Mouse (Mus musculus): Measurements from ENCODE around the gene Rtn4ip1. TPM values are rescaled to one million over a fixed set of nuclear protein-coding genes. Genes with fewer than 3 reads are reported as not detected.
A peak's percentile ranks its signal among the peaks of the same experiment; 100 is the strongest.

Rtn4ip1 gene
- polyA plus RNA-seq, 1 experiment: 27.4 TPM

DNA sequence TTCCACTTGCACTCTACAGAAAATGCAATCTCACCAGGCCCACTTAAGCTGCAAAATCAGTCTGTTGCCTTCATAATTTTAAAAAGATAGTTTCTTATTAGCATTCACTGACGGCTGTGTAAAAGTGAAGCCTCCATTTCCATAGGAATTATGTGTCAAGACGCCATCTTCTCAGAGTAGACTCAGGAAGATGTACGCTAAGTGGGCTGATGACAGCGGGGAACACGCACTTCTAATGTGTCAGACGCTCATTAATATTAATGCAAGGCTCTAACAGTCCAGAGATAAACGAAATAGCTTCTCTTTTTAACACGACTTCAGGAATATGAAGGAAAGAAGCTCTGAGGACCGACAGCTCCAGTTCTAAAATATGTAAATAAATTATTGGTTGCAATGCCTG is 13.9 kb upstream of the Rtn4ip1 start:
- TF ChIP-seq CTCF (IDR thresholded peaks at IDR 0.05; ENCODE audit: low read depth, low read length): no peak
- no peak for TF ChIP-seq POLR2A (IDR thresholded peaks at IDR 0.05; ENCODE audit: insufficient read depth, low read length)
- TF ChIP-seq EP300 (IDR thresholded peaks at IDR 0.05; ENCODE audit: insufficient read depth, low read depth, low read length): no peak
- H3K9ac ChIP-seq (ENCODE audit: low read depth, poor library complexity, severe bottlenecking): no peak overlapping the region
- H3K36me3 ChIP-seq (ENCODE audit: control insufficient read depth, insufficient read depth, low read length, poor library complexity, severe bottlenecking): peaks cover 18% of the 10 kb centered on the region
- no peak overlapping the region for H3K4me3 ChIP-seq (ENCODE audit: low read depth, low read length)
- no peak overlapping the region for H3K27ac ChIP-seq (ENCODE audit: insufficient read depth, low read length)
- no peaks in the 10 kb centered on the region for H3K4me1 ChIP-seq (ENCODE audit: control insufficient read depth, insufficient read depth, low read length)
- no peaks in the 10 kb centered on the region for H3K27me3 ChIP-seq (ENCODE audit: control insufficient read depth, insufficient read depth, low read length, poor library complexity, severe bottlenecking)
- peaks cover 7% of the 10 kb centered on the region for H3K9me3 ChIP-seq (replicated peaks; ENCODE audit: control insufficient read depth, insufficient read depth, low read length, poor library complexity, severe bottlenecking)

DNA sequence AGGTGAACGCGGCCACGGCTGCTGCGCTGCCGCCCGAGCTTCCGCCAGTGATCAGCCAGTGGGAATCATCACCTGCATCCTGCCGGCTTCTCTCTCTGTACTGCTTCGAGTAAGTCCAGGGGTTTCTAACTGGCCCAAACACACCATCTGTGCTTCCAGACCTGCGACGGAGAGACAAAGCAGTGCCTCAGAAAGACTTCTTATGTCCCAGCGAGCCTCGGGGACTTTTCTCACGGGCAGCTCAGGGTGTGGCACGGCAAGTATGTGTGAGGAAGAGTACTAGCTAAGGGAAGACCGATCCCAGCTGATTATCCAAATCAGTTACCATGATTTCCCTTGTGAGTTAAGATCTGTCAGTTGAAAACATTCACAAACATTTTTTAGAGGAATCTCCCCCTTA is 12.6 kb upstream of the Rtn4ip1 start:
- no peak overlapping the region for H3K4me3 ChIP-seq (ENCODE audit: low read depth, low read length)
- no peak for TF ChIP-seq POLR2A (IDR thresholded peaks at IDR 0.05; ENCODE audit: insufficient read depth, low read length)
- no peak for TF ChIP-seq EP300 (IDR thresholded peaks at IDR 0.05; ENCODE audit: insufficient read depth, low read depth, low read length)
- no peak for TF ChIP-seq CTCF (IDR thresholded peaks at IDR 0.05; ENCODE audit: low read depth, low read length)

DNA sequence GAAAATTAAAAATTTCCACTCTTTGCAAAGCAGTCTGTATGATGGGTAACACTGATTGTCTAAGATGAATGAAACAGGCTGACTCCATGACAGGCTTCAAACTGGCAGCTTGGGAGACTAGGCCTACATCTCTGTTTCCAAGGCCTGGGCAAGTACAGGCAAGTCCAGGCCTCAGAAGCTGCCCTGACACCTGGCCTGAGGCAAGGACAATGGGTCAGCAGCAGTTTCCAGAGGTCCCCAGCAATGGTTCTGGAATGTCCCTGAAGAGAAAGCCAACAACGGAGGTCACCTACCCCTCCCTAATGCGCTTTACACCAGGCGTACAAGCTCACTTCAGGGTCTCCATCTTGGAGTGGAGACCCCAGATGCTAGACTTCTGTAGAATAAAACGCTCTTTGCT is 8.6 kb upstream of the Rtn4ip1 start:
- Histone ChIP-seq H3K4me3 (ENCODE audit: low read depth, low read length) (no peak overlapping the region), H3K4me1 (ENCODE audit: control insufficient read depth, insufficient read depth, low read length) (no peaks in the 10 kb centered on the region), H3K27me3 (ENCODE audit: control insufficient read depth, insufficient read depth, low read length, poor library complexity, severe bottlenecking) (no peaks in the 10 kb centered on the region), H3K36me3 (ENCODE audit: control insufficient read depth, insufficient read depth, low read length, poor library complexity, severe bottlenecking) (peaks cover 7% of the 10 kb centered on the region), H3K9me3 (replicated peaks; ENCODE audit: control insufficient read depth, insufficient read depth, low read length, poor library complexity, severe bottlenecking) (no peaks in the 10 kb centered on the region), H3K27ac (ENCODE audit: insufficient read depth, low read length) (peak overlapping the region; percentile 13), H3K9ac (ENCODE audit: low read depth, poor library complexity, severe bottlenecking) (no peak overlapping the region)
- peak; percentile 80; the same call in 1 of the 2 replicates for TF ChIP-seq EP300 (IDR thresholded peaks at IDR 0.05; ENCODE audit: insufficient read depth, low read depth, low read length)
- no peak for TF ChIP-seq POLR2A (IDR thresholded peaks at IDR 0.05; ENCODE audit: insufficient read depth, low read length)

More for the DNA sequence above, 12.6 kb upstream of the Rtn4ip1 start:
- Histone ChIP-seq H3K4me1 (ENCODE audit: control insufficient read depth, insufficient read depth, low read length) (no peaks in the 10 kb centered on the region), H3K9me3 (replicated peaks; ENCODE audit: control insufficient read depth, insufficient read depth, low read length, poor library complexity, severe bottlenecking) (0 out of 2 replicates have a peak, but pooled peaks cover 4% of the 10 kb centered on the region), H3K27ac (ENCODE audit: insufficient read depth, low read length) (no peak overlapping the region), H3K27me3 (ENCODE audit: control insufficient read depth, insufficient read depth, low read length, poor library complexity, severe bottlenecking) (no peaks in the 10 kb centered on the region), H3K36me3 (ENCODE audit: control insufficient read depth, insufficient read depth, low read length, poor library complexity, severe bottlenecking) (peaks cover 16% of the 10 kb centered on the region), H3K9ac (ENCODE audit: low read depth, poor library complexity, severe bottlenecking) (0 out of 2 replicates have a peak overlapping the region, but pooled peaks have one; percentile 8)

DNA sequence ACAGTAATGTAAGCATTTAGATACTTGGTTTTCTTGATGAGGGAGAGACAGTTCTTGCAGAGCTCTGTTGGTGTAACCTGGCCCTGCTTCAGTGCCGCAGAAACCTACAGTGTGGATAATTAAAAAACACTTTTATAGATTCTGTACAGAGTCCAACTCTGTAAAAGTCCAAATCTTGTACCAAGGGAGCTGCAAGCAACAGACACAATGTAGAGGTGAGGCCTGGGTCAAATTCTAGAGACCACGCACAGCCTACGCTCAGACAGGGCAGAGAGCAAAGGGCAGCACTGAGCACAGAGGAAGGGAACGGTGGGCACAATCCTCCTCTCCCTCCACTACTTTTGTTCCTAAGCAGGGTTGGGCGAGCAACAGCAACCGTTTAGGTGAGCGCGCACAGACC is 5.5 kb upstream of the Rtn4ip1 start:
- Histone ChIP-seq H3K36me3 (ENCODE audit: control insufficient read depth, insufficient read depth, low read length, poor library complexity, severe bottlenecking) (peaks cover 2% of the 10 kb centered on the region; the same call in 1 of the 2 replicates), H3K27me3 (ENCODE audit: control insufficient read depth, insufficient read depth, low read length, poor library complexity, severe bottlenecking) (no peaks in the 10 kb centered on the region), H3K4me1 (ENCODE audit: control insufficient read depth, insufficient read depth, low read length) (no peaks in the 10 kb centered on the region), H3K4me3 (ENCODE audit: low read depth, low read length) (no peak overlapping the region), H3K9ac (ENCODE audit: low read depth, poor library complexity, severe bottlenecking) (no peak overlapping the region), H3K27ac (ENCODE audit: insufficient read depth, low read length) (no peak overlapping the region), H3K9me3 (replicated peaks; ENCODE audit: control insufficient read depth, insufficient read depth, low read length, poor library complexity, severe bottlenecking) (no peaks in the 10 kb centered on the region)
- TF ChIP-seq CTCF (IDR thresholded peaks at IDR 0.05; ENCODE audit: low read depth, low read length): no peak
- TF ChIP-seq POLR2A (IDR thresholded peaks at IDR 0.05; ENCODE audit: insufficient read depth, low read length): no peak
- TF ChIP-seq EP300 (IDR thresholded peaks at IDR 0.05; ENCODE audit: insufficient read depth, low read depth, low read length): no peak

DNA sequence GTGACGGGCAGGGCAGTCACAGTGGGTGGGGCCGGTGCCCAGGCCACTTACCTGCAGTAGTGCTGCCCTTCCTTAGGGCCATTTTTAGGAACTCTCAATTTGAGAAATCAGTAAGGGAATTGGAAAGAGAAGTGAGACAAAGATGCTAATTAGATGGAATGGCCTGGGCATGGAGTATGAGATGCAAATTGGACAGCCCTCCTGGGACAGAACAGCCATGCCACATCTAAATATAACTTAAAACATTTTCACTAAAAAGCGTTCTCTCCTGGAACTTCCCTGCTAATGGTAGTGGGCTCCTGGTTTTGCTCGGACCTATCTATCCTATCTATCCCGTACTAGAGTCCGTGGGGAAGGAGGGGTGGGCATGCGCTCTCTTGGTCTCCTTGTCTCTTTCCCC is 3.3 kb upstream of the Rtn4ip1 start:
- Histone ChIP-seq H3K27me3 (ENCODE audit: control insufficient read depth, insufficient read depth, low read length, poor library complexity, severe bottlenecking) (no peaks in the 10 kb centered on the region), H3K4me3 (ENCODE audit: low read depth, low read length) (no peak overlapping the region), H3K4me1 (ENCODE audit: control insufficient read depth, insufficient read depth, low read length) (no peaks in the 10 kb centered on the region), H3K36me3 (ENCODE audit: control insufficient read depth, insufficient read depth, low read length, poor library complexity, severe bottlenecking) (peaks cover 2% of the 10 kb centered on the region; the same call in 1 of the 2 replicates), H3K9ac (ENCODE audit: low read depth, poor library complexity, severe bottlenecking) (no peak overlapping the region), H3K9me3 (replicated peaks; ENCODE audit: control insufficient read depth, insufficient read depth, low read length, poor library complexity, severe bottlenecking) (no peaks in the 10 kb centered on the region), H3K27ac (ENCODE audit: insufficient read depth, low read length) (no peak overlapping the region)
- TF ChIP-seq EP300 (IDR thresholded peaks at IDR 0.05; ENCODE audit: insufficient read depth, low read depth, low read length) (no peak), POLR2A (IDR thresholded peaks at IDR 0.05; ENCODE audit: insufficient read depth, low read length) (no peak)

DNA sequence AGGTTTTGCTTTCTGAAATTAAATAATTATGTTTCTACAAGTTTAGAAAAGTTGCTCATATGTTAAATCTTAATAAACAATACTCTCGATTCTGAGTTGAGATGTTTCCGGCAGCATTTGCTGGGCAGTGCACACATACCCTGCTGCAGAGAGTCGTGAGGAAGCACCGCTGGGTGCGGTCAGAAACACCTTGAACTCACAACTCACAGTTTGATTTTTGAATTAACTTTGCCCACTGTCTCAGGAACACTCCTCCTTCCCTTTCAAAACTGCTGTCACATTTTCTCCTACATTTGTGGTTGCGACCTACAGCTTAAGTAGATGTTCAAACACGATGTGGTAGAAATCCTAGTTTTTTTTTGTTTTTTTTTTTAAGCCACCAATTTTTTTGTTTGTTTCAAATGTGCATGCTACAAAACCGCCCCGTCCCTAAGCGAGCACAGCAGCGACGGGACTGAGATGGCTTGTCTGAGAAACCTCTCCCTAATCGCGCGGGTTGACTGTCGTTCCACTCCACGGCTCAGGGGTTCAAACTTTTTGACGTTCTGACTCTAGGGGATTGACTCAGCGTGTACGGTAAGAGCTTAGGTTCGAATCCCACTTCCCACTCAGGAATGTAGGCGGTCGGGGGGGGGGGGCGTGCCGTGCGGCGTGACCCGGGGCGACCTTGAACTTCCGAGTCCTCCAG is 580 bp upstream of the Rtn4ip1 start:
- Histone ChIP-seq H3K4me3 (ENCODE audit: low read depth, low read length) (peak overlapping the region; percentile 82), H3K27ac (ENCODE audit: insufficient read depth, low read length) (no peak overlapping the region), H3K9ac (ENCODE audit: low read depth, poor library complexity, severe bottlenecking) (peak overlapping the region; percentile 78), H3K36me3 (ENCODE audit: control insufficient read depth, insufficient read depth, low read length, poor library complexity, severe bottlenecking) (no peaks in the 10 kb centered on the region), H3K4me1 (ENCODE audit: control insufficient read depth, insufficient read depth, low read length) (no peaks in the 10 kb centered on the region), H3K9me3 (replicated peaks; ENCODE audit: control insufficient read depth, insufficient read depth, low read length, poor library complexity, severe bottlenecking) (no peaks in the 10 kb centered on the region), H3K27me3 (ENCODE audit: control insufficient read depth, insufficient read depth, low read length, poor library complexity, severe bottlenecking) (no peaks in the 10 kb centered on the region)
- TF ChIP-seq EP300 (IDR thresholded peaks at IDR 0.05; ENCODE audit: insufficient read depth, low read depth, low read length): no peak
- TF ChIP-seq POLR2A (IDR thresholded peaks at IDR 0.05; ENCODE audit: insufficient read depth, low read length): no peak
- no peak for TF ChIP-seq CTCF (IDR thresholded peaks at IDR 0.05; ENCODE audit: low read depth, low read length)
